Mouse (Mus musculus) megakaryocyte progenitor cell, adult 5-6 weeks (primary cell): ENCODE results near the gene Hdac8. TPM values are rescaled to one million over a fixed set of nuclear protein-coding genes. Genes with fewer than 3 reads are reported as not detected.

Experiments used
- ATAC-seq: replicated peaks from 2 replicates; pipeline ENCODE4 v1.8.0; 2016; ENCODE audit warnings: mild to moderate bottlenecking, moderate TSS enrichment, inconsistent platforms; ENCODE audit not compliant: poor library complexity
- total RNA-seq, 2 experiments: library from RNA; stranded (forward) in 1 of 2; stranded (reverse) in 1 of 2; fragments of 157-497, 149-512 nt in 1 of 2; fragments of 200-1000 nt in 1 of 2; gene quantifications; 2 replicates each; pipeline versions ENCODE4 v1.2.3 to v1.2.4; 2015 to 2017

Hdac8 gene
- total RNA-seq, 2 experiments from 2014 or later = 8.6 to 12.1 TPM

GRCm38 (mm10) chrX:102341688-102342087 is 163.5 kb downstream of the Hdac8 start:
- ATAC-seq = no peak

DNA sequence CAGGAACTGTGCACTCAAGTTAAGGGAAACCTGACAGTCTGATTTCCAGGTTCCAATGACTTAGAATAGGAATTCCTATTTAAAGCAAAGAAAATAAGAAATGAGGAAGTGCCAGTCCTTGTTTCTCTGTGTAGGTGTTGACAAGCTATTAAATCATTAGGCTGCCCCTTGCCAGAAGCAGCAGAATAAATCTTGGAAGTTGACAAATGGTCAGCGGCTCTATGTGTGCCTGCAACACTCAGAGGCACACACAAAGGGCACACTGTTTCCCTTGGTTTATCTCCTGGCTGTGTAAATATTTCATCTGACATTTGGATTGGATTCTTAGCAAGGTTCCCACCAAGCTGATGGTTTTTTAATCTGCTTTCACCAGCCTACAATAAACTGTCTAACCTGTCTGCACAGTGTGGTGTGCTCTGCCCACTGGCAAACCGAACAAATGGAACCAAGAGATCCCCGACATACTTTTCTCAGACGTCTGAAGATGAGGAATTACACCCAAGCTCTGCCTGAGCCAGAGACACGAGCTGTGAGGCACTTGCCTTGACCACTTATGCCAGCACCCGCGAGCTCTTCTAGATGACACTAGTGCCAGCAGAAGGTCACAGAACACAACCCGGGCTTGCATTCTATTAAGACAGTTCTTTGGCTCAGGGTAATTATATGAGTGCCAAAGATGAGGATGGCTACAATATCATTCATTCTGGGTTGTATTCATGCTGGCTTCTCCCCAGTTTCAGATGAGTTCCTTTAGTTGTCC is 165.6 kb downstream of the Hdac8 start:
- ATAC-seq = no peak

GRCm38 (mm10) chrX:102319696-102320095 is 185.5 kb downstream of the Hdac8 start:
- ATAC-seq = no peak

DNA sequence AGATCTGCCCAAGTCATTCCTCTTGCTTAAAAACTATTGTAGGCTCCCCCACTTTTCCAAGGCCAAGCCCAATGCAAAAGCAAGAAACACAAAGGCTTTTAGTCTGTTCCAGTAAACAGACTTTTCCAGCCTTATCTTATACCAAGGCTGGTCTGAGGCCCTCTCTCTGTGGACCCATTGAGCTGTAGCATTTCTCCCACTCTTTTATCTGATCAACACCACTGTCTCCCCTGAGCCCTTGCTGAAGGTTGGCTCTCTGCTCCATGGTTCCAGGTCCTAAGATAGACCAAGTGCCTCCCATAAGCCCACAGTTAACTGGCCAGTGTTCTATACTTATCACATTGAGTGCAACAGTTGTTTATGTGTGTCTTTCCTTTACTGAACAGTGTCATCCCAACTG is 185.9 kb downstream of the Hdac8 start:
- ATAC-seq = peak; percentile 42; the same call in 1 of the 2 replicates

DNA sequence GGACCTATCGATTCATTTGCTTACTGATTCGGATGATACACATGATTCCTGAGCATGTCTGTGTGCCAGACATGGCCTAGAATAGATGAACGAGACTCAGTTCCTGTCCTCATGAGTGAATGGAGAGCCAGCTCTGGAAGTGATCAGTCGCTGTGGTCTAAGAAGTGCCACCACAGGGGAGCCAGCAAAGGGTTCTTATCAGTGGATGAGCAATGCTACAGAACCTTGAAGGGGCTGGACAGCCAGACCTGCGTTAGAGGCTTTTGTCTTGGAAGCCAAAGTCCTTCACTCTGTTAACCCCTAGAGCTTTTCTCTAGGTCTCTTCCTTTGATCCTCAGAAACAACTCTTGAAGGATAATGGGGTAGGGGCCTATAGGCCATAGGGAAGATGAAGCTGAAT is 186.4 kb downstream of the Hdac8 start:
- no peak for ATAC-seq

GRCm38 (mm10) chrX:102311119-102311518 is 194.0 kb downstream of the Hdac8 start:
- ATAC-seq = no peak

DNA sequence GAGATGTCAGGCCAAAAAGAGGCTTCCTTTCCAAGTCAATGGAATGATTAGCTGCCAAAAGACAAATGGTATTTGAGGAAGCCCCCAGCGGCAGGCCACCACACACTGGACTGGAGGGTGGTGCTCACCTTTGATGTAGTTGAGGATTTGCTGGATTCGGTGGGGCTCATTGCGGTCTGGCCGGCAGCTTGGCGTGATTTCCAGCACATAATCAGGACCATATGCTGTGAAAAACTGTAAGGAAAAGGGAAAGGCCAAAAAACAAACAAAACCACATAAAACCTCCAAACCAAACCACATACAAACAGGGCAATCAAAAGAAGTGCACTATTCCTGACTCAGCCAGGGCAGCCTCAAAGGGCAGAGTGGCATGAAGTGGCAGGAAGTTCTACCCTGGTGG is 197.6 kb downstream of the Hdac8 start:
- ATAC-seq = no peak

DNA sequence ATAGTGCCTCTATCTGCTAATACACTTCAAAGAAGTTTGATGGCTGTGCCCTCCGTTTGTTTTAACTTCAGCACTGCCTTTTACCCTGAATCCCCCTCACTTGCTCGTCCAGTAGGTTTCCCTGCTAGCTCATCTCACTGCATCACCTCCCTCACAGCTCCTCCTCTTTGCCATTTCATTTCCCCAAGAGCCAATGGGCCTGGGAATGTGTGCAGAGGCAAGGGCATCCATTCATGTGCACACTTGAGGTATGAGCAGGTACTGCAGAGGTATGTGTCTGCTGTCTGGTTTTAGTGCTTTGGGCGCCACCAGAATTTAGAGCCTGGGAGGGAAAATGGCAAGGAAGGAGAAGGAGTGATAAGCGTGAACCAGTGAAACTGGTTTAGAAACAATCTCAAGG is 199.4 kb downstream of the Hdac8 start:
- no peak for ATAC-seq

- no peak for ATAC-seq
These were observed 200.2 kb downstream of the Hdac8 start for GRCm38 (mm10) chrX:102304914-102305313.

DNA sequence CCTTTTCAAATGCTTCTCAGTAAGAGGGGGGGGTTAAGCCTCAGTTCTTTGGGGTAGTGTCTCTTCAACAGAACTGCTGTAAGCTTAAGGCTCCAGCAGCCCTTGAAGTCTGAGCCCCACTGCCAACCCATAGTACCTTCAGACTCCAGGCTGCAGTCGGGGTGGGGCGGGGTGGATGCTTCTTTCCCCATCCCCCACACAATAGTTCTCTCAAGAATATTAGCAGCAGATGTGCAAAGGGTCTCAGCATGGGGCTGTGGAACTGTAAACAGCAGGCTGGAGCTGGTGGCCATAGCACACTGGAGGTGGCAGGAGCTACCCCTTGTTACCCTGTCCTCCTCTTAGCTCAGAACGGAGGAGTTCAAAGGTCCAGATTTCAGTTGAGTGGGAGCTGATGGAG is 202.7 kb downstream of the Hdac8 start:
- ATAC-seq = no peak

GRCm38 (mm10) chrX:102284889-102285288 is 220.3 kb downstream of the Hdac8 start:
- no peak for ATAC-seq

- ATAC-seq = no peak
These were observed 242.4 kb downstream of the Hdac8 start for GRCm38 (mm10) chrX:102262620-102263345.

- ATAC-seq = no peak
These were observed 245.4 kb downstream of the Hdac8 start for GRCm38 (mm10) chrX:102259772-102260171.

DNA sequence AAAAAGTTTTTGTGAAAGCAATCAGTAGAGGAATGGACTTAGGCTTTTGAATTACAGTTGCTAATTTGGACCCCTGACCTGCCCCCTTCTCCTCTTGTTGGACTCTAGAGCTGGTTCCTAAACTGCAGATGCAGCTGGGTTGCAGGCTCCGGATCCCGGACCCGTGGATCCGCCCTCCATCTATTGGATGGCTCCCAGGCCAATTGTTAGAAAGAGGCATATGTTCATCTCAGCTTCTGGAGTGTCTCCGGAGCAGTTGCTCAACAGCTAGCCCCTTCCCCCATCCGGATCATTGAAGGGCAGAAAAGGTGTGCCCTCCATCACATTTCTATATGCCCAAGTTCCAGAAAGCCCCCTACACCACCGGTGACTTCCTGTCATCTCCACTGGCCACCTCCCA is 251.3 kb downstream of the Hdac8 start:
- ATAC-seq = no peak

DNA sequence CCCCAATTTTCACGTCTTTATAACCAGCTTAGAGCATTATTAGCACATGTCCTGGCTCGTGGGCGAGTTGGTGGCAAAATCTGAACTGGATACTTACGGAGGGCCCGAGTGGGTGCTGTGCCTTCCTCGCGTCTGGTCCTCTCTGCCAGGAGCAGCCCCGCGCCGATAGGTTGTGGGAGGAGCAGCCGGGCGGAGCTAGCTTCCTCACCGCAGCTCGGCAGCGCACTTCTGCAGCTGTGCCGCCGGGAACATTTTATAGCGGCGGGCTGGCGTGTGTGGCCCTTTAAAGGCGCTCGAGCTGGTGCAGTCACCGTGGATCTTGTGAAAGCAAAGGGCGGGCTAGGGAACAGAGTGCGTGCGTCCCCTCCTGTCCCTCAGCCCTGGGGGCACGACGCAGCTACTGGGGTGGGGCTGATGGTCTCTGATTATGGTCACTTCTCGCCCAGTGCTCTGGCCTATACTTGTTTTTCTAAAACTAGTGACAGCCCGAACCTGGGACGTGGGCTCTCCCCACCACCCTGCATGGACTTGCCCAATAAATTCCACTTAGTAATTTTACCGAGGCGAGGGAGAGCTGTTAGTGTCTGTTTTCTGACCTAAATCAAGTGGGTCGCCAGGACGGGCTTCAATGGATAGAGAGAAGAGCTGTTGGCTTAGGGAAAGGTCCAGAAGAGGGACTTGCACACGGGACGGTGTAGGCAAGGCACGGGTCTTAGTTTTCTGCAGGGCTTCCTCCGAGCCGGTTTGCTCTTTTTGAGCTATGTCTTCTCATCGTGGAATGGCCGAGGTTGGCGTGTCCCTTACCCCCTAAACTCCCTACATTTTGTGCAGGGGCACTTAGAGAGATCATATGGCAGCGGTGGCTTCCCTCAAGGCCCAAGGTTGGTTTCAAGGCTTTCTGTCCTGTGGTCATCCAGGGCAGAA is 253.0 kb downstream of the Hdac8 start, which contains the start of gene Cited1:
Gene Cited1 (minus strand): TSS at position 245 of the 924 bp plus-strand sequence.
- peak; percentile 95 for ATAC-seq

- ATAC-seq = no peak
These were observed 253.8 kb downstream of the Hdac8 start for GRCm38 (mm10) chrX:102251221-102251936.

DNA sequence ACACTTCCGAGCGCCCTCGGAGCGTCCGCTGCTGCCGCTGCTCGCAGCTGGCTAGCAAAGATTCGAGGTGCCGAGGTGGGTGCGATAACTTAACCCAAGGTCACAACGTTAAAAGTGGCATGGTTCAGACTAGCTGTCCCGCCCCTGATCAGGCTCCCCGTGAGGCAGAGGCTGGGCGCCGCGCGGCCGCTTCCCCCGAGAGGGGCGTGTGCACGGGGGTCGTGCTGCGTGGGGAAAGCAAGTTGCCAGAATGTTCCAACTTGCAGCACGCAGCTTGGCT is 254.3 kb downstream of the Hdac8 start:
- 0 out of 2 replicates have a peak, but pooled peaks have one; percentile 15 for ATAC-seq

- ATAC-seq = no peak
These were observed 254.8 kb downstream of the Hdac8 start for GRCm38 (mm10) chrX:102250150-102250890.

DNA sequence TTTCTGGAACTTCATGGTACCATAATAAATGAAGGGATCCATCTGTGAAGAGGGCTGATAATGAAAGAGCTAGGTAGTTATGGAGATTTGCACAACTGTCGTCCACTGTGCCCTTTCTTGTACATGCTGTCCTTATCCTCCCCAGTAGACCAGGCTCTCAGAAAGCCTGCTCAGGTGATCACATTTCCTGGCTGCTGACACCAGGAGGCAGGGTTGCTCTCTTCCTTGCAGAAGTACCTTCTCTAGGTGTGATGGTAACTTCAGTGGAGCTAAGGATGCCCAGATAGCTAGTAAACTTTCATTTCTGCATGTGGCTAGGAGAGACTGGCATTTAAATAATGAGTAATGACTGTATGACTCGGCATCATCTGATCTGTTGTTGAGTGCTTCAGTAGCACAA is 260.8 kb downstream of the Hdac8 start:
- no peak for ATAC-seq
